Mouse (Mus musculus): ENCODE measurements around the gene Igfbp7. TPM values are rescaled to one million over a fixed set of nuclear protein-coding genes. Genes with fewer than 3 reads are reported as not detected.
A peak's percentile ranks its signal among the peaks of the same experiment; 100 is the strongest.

Igfbp7 gene
- polyA plus RNA-seq, 1 experiment from 2014 or later = 30.9 TPM

DNA sequence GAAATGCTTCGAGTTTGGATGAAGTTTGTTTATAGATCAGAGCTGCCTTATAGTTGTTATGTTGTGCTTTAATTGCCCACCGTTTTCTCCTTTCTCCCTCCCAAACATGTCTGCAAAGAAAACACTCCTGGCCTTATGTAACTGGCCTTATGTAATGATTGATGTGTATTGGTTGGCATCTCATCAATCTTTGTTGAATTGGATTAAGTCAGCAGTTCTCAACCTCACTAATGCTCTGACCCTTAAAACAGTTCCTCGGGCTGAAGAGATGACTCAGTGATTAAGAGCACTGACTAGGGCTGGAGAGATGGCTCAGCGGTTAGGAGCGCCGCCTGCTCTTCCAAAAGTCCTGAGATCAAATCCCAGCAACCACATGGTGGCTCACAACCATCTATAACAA, 92.9 kb downstream of the Igfbp7 start:
- 84% methylated on average over 6 of the region's 6 CpGs for WGBS (ENCODE audit: insufficient replicate concordance)

DNA sequence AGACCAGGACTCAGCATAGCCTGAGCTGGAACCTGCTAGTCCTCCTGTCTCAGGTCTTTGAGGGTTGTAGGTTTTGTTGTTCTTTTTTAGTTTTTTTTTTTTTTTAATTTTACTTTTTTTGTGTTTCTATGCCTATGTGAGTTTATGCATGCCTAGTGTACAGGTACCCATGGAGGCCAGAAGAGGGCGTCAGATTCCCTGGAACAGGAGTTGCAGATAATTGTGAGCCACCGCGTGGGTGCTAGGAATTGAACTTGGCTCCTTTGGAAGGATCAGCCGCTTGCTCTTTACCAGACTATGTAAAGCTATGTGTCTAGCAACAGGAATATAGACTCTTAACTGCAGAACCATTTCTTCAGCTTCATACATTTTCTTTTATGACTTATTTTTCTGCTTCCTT, 93.6 kb downstream of the Igfbp7 start:
- Histone ChIP-seq H3K9me3 (replicated peaks; ENCODE audit: control insufficient read depth, low read length) (no peaks in the 10 kb centered on the region), H3K4me2 (ENCODE audit: low read depth, low read length) (no peak overlapping the region), H3K9ac (ENCODE audit: low read depth, low read length) (no peak overlapping the region), H3K27me3 (ENCODE audit: control insufficient read depth, insufficient read depth, low read depth, low read length) (no peaks in the 10 kb centered on the region), H3K36me3 (ENCODE audit: control insufficient read depth, insufficient read depth) (peaks cover 20% of the 10 kb centered on the region), H3K4me3 (ENCODE audit: low read depth, low read length) (no peak overlapping the region), H3K4me1 (ENCODE audit: control insufficient read depth, low read depth, low read length) (peaks cover 12% of the 10 kb centered on the region), H3K27ac (ENCODE audit: low read length) (no peak overlapping the region)
- WGBS (ENCODE audit: insufficient replicate concordance) = 85% methylated on average over 4 of the region's 4 CpGs
- no peak for ATAC-seq (ENCODE audit: low read depth)

More for the DNA sequence above, 92.9 kb downstream of the Igfbp7 start:
- Histone ChIP-seq H3K9ac (ENCODE audit: low read depth, low read length) (no peak overlapping the region), H3K4me3 (ENCODE audit: low read depth, low read length) (no peak overlapping the region), H3K4me2 (ENCODE audit: low read depth, low read length) (no peak overlapping the region), H3K27me3 (ENCODE audit: control insufficient read depth, insufficient read depth, low read depth, low read length) (no peaks in the 10 kb centered on the region), H3K4me1 (ENCODE audit: control insufficient read depth, low read depth, low read length) (peaks cover 12% of the 10 kb centered on the region), H3K36me3 (ENCODE audit: control insufficient read depth, insufficient read depth) (peaks cover 22% of the 10 kb centered on the region), H3K27ac (ENCODE audit: low read length) (no peak overlapping the region), H3K9me3 (replicated peaks; ENCODE audit: control insufficient read depth, low read length) (no peaks in the 10 kb centered on the region)
- ATAC-seq (ENCODE audit: low read depth) = no peak

DNA sequence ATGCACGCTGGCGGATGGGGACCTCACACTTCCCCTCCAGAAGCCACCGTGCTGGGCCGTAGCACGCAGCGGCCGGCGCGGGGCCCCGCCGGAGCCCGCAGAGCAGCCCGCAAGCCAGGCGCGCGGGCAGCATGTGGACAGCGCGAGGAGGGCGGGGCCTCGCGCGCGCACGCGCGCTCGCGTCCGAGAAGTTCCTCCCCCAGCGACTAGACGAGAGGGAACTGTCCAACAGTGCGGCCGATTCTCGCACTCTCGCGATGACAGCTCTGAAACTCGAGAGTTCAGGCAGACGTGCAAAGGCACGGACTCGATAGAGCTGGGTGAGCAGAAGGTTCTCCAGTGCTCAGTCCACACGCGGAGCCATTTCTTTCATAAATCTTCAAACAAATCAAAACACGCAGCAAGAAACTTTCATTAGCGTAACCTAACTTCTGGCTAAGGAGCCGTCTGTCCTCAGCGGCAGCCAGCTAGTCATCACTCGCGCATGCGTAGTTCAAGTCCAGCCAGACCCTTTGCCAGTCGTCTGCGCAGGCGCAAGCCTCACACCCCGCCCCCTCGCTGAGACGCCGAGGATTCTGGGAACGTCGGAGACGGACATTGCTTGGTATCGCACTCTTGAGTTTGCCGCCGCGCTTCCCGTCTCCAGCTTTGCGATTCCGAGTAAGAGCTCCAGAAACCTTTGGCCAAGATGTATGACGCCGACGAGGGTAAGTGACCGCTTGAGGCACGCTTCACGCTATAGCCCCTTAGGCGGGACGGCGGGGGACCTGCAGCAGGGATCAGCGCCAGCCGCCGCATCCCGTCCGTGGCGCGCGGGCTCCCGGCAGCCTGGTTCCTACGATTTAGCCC, 97.7 kb downstream of the Igfbp7 start, which contains the start of the genes Noa1 and Polr2b:
Gene Noa1, minus strand, starts transcription at position 161 of the 849 bp plus-strand sequence.
Gene Polr2b, plus strand, starts transcription at position 224 of the 849 bp plus-strand sequence.
- peak within 1 kb of the TSS; percentile 93 for H3K9ac ChIP-seq (ENCODE audit: low read depth, low read length)
- WGBS (ENCODE audit: insufficient replicate concordance) = under 1% methylated on average over 85 of the region's 85 CpGs
- peak; percentile 96 for ATAC-seq (ENCODE audit: low read depth)
- H3K4me1 ChIP-seq (ENCODE audit: control insufficient read depth, low read depth, low read length) = peaks cover 27% of the 10 kb centered on the region
- H3K27me3 ChIP-seq (ENCODE audit: control insufficient read depth, insufficient read depth, low read depth, low read length) = no peaks in the 10 kb centered on the region
- peak within 1 kb of the TSS; percentile 95 for H3K27ac ChIP-seq (ENCODE audit: low read length)
- H3K9me3 ChIP-seq (replicated peaks; ENCODE audit: control insufficient read depth, low read length) = no peaks in the 10 kb centered on the region
- peak within 1 kb of the TSS; percentile 97 for H3K4me2 ChIP-seq (ENCODE audit: low read depth, low read length)
- H3K4me3 ChIP-seq (ENCODE audit: low read depth, low read length) = peak within 1 kb of the TSS; percentile 95
- peaks cover 10% of the 10 kb centered on the region; the same call in 1 of the 2 replicates for H3K36me3 ChIP-seq (ENCODE audit: control insufficient read depth, insufficient read depth)

- Histone ChIP-seq H3K4me2 (ENCODE audit: low read depth, low read length) (peak overlapping the region; percentile 97), H3K9me3 (replicated peaks; ENCODE audit: control insufficient read depth, low read length) (no peaks in the 10 kb centered on the region), H3K4me1 (ENCODE audit: control insufficient read depth, low read depth, low read length) (peaks cover 27% of the 10 kb centered on the region), H3K27ac (ENCODE audit: low read length) (peak overlapping the region; percentile 95; the same call in 1 of the 2 replicates), H3K27me3 (ENCODE audit: control insufficient read depth, insufficient read depth, low read depth, low read length) (no peaks in the 10 kb centered on the region), H3K36me3 (ENCODE audit: control insufficient read depth, insufficient read depth) (peaks cover 6% of the 10 kb centered on the region; the same call in 1 of the 2 replicates), H3K9ac (ENCODE audit: low read depth, low read length) (peak overlapping the region; percentile 93), H3K4me3 (ENCODE audit: low read depth, low read length) (peak overlapping the region; percentile 95)
- under 1% methylated on average over 76 of the region's 76 CpGs for WGBS (ENCODE audit: insufficient replicate concordance)
- 0 out of 2 replicates have a peak, but pooled peaks have one; percentile 14 for ATAC-seq (ENCODE audit: low read depth)
These were observed 98.6 kb downstream of the Igfbp7 start for GRCm38 (mm10) chr5:77309051-77309906.

DNA sequence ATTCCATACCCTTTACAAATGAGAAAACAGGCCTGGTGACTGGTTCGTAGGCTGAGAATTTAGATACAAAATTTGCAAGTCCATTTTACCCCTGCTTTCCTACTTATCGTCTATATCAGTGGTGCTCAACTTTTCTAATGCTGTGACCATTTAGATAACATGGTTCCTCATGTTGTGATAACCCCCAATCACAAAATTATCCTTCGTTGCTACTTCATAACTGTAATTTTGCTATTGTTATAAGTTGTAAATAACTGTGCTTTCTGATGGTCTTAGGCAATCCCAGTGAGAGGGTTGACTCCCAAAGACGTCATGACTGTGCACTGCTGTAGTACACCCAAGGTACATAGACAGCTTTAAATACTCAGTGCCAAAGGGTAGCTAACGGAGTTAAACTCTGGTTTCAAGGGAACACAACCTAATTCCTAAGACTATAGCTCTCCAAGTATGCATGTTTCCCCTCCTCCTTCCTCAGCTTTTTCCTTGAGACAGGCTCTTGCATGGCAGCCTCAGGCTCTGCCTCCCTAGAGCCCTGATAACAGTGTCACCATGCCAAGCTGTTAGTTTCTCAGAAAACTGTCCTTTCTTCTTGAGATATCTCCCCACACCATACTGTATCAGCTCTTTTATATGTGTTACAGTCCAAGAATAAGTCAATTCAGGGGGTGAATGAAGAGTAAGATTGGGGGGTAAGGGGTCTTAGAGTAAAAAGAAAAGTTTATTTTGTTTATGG, 99.9 kb downstream of the Igfbp7 start:
- H3K9ac ChIP-seq (ENCODE audit: low read depth, low read length) = peak overlapping the region; percentile 93
- H3K9me3 ChIP-seq (replicated peaks; ENCODE audit: control insufficient read depth, low read length) = no peaks in the 10 kb centered on the region
- peak overlapping the region; percentile 95 for H3K4me3 ChIP-seq (ENCODE audit: low read depth, low read length)
- H3K4me1 ChIP-seq (ENCODE audit: control insufficient read depth, low read depth, low read length) = peaks cover 27% of the 10 kb centered on the region
- H3K36me3 ChIP-seq (ENCODE audit: control insufficient read depth, insufficient read depth) = peaks cover 4% of the 10 kb centered on the region; the same call in 1 of the 2 replicates
- WGBS (ENCODE audit: insufficient replicate concordance) = 30% methylated on average over 5 of the region's 5 CpGs
- no peaks in the 10 kb centered on the region for H3K27me3 ChIP-seq (ENCODE audit: control insufficient read depth, insufficient read depth, low read depth, low read length)
- no peak for ATAC-seq (ENCODE audit: low read depth)
- peak overlapping the region; percentile 97 for H3K4me2 ChIP-seq (ENCODE audit: low read depth, low read length)
- H3K27ac ChIP-seq (ENCODE audit: low read length) = no peak overlapping the region

GRCm38 (mm10) chr5:77301296-77301903, 106.4 kb downstream of the Igfbp7 start:
- Histone ChIP-seq H3K4me2 (ENCODE audit: low read depth, low read length) (no peak overlapping the region), H3K9me3 (replicated peaks; ENCODE audit: control insufficient read depth, low read length) (no peaks in the 10 kb centered on the region), H3K4me1 (ENCODE audit: control insufficient read depth, low read depth, low read length) (no peaks in the 10 kb centered on the region), H3K36me3 (ENCODE audit: control insufficient read depth, insufficient read depth) (peaks cover 11% of the 10 kb centered on the region), H3K9ac (ENCODE audit: low read depth, low read length) (no peak overlapping the region), H3K27me3 (ENCODE audit: control insufficient read depth, insufficient read depth, low read depth, low read length) (no peaks in the 10 kb centered on the region), H3K4me3 (ENCODE audit: low read depth, low read length) (no peak overlapping the region), H3K27ac (ENCODE audit: low read length) (no peak overlapping the region)
- no peak for ATAC-seq (ENCODE audit: low read depth)
- 76% methylated on average over 6 of the region's 6 CpGs for WGBS (ENCODE audit: insufficient replicate concordance)

DNA sequence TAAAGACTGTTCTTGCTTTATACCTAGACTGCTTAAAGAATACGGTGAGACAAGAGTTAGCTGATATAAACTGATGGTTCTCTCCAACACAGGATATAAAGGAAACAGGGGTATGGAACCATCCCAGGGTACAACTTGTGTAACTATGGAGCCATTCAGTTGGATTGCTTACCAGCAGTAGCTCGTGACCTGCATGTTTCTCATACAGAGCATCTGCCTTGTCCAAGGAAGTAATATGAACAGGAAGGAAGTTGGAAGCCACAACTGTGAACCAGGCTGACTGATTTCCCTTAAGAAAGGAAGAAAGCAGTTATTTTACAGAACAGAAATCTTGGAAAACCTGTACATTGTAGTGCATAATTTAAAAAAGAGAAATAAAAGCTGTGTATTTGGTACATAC, 108.4 kb downstream of the Igfbp7 start:
- peaks cover 11% of the 10 kb centered on the region for H3K36me3 ChIP-seq (ENCODE audit: control insufficient read depth, insufficient read depth)
- no peak overlapping the region for H3K4me2 ChIP-seq (ENCODE audit: low read depth, low read length)
- no peaks in the 10 kb centered on the region for H3K4me1 ChIP-seq (ENCODE audit: control insufficient read depth, low read depth, low read length)
- no peak overlapping the region for H3K27ac ChIP-seq (ENCODE audit: low read length)
- no peaks in the 10 kb centered on the region for H3K27me3 ChIP-seq (ENCODE audit: control insufficient read depth, insufficient read depth, low read depth, low read length)
- ATAC-seq (ENCODE audit: low read depth) = no peak
- H3K9ac ChIP-seq (ENCODE audit: low read depth, low read length) = no peak overlapping the region
- 67% methylated on average over 2 of the region's 2 CpGs for WGBS (ENCODE audit: insufficient replicate concordance)
- H3K9me3 ChIP-seq (replicated peaks; ENCODE audit: control insufficient read depth, low read length) = no peaks in the 10 kb centered on the region
- no peak overlapping the region for H3K4me3 ChIP-seq (ENCODE audit: low read depth, low read length)
